1 mouse cellular context compared by ENCODE assay signal in genomic region chr7:16046101-16046480, GRCm38 (mm10).
TF ChIP-seq lines count a peak whose summit lies in the region.

No protein-coding gene starts in this region.

TF ChIP-seq in CH12.LX, 34 proteins besides CTCF, POLR2A, EP300 and RAD21 (continued from another document):
- TF ChIP-seq GABPA (IDR thresholded peaks at IDR 0.05; ENCODE audit: insufficient replicate concordance, low read depth, low read length) (no peak), ZC3H11A (IDR thresholded peaks at IDR 0.05; ENCODE audit: low read depth, low read length) (no peak), E2F4 (IDR thresholded peaks at IDR 0.05; ENCODE audit: insufficient replicate concordance, low read depth, low read length) (no peak), ZNF384 (IDR thresholded peaks at IDR 0.05; ENCODE audit: low read depth, low read length) (no peak), UBTF (IDR thresholded peaks at IDR 0.05; ENCODE audit: low read depth, low read length) (no peak), JUN (IDR thresholded peaks at IDR 0.05; ENCODE audit: insufficient read depth, low read depth, low read length) (no peak), BHLHE40 (IDR thresholded peaks at IDR 0.05; ENCODE audit: low read depth, low read length) (peak; percentile 89), USF2 (conservative IDR thresholded peaks at IDR 0.05; ENCODE audit: low read depth, low read length) (no peak), MEF2A (IDR thresholded peaks at IDR 0.05; ENCODE audit: borderline replicate concordance, low read depth, low read length) (peak; percentile 73; the same call in 1 of the 2 replicates), TBP (conservative IDR thresholded peaks at IDR 0.05; ENCODE audit: low read depth, low read length) (no peak), JUND (conservative IDR thresholded peaks at IDR 0.05; ENCODE audit: low read depth, low read length) (no peak), MYC (IDR thresholded peaks at IDR 0.05; ENCODE audit: low read depth, low read length) (no peak), MAX (IDR thresholded peaks at IDR 0.05; ENCODE audit: low read length) (no peak), KAT2A (IDR thresholded peaks at IDR 0.05; ENCODE audit: insufficient replicate concordance, low read length) (0 out of 2 replicates have a peak, but pooled peaks have one; percentile 3), NELFE (IDR thresholded peaks at IDR 0.05; ENCODE audit: low read depth, low read length) (no peak), SMC3 (IDR thresholded peaks at IDR 0.05; ENCODE audit: low read depth, low read length) (no peak), MXI1 (IDR thresholded peaks at IDR 0.05; ENCODE audit: low read depth, low read length) (no peak), ZKSCAN1 (IDR thresholded peaks at IDR 0.05; ENCODE audit: borderline replicate concordance, low read depth, low read length) (no peak), USF1 (IDR thresholded peaks at IDR 0.05; ENCODE audit: low read depth, low read length) (no peak), POLR2AphosphoS2 (IDR thresholded peaks at IDR 0.05; ENCODE audit: low read depth, low read length) (no peak)
TF ChIP-seq in CH12.LX: peak in this region for 6.
